Mouse (Mus musculus): Measurements from ENCODE around the gene Prpsap1. TPM values are rescaled to one million over a fixed set of nuclear protein-coding genes. Genes with fewer than 3 reads are reported as not detected.

Gene Prpsap1
- polyA plus RNA-seq, 1 experiment from 2014 or later: 178 TPM

DNA sequence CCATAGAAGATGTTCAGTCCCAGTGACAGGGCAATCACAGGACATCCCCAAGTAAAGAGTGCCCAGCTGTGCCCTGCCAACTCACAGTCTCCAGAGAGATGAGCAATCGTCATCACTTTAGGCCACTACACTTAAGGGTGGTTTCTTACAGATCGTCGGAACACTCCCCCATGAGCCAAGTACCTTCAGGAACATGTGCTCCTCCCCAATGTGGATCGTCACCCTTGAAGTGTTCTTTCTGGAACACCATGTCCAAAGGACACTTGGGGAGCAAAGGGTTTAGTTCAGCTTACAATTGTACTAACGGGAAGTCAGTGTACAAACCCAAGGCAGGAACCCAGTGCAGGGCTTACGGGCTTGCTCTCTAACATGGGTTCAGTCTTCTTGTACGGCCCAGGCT lies 18.2 kb upstream of the Prpsap1 start:
- H3K4me3 ChIP-seq: no peak overlapping the region
- 0 out of 2 replicates have a peak, but pooled peaks cover 8% of the 10 kb centered on the region for H3K4me1 ChIP-seq
- no peaks in the 10 kb centered on the region; the same call in 1 of the 2 replicates for H3K9me3 ChIP-seq (replicated peaks)
- ATAC-seq: no peak
- H3K4me2 ChIP-seq: no peak overlapping the region
- peaks cover 9% of the 10 kb centered on the region; the same call in 1 of the 2 replicates for H3K27me3 ChIP-seq
- no peak overlapping the region for H3K9ac ChIP-seq
- H3K27ac ChIP-seq: no peak overlapping the region
- H3K36me3 ChIP-seq (ENCODE audit: poor library complexity, severe bottlenecking): no peaks in the 10 kb centered on the region
- 95% methylated on average over 7 of the region's 7 CpGs for WGBS

DNA sequence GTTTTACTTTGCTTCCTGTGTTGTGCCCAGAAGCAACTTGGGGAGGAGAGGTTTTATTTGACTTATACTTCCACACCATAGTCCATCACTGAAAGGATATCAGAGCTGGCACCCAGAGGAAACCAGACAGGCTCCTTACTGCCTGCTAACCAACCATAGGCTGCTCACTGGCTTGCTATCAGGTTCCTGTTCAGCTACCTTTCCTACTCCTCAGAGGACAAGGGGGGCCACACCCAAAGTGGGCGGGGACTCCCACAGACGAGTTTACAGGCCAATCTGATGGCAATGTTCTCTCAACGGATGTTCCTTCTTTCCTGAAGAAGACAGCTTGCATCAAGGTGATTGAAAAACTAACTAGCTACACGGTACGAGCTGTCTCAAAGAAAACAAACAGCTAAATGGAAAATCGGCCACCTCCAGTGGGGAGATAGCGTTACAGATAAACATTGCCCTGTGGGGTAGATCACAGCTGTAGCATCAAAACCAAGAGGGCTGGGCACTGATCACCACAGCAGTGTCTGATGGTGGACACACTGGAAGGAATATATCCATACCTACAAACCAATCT lies 17.4 kb upstream of the Prpsap1 start:
- Histone ChIP-seq H3K27ac (no peak overlapping the region; the same call in 1 of the 2 replicates), H3K4me1 (0 out of 2 replicates have a peak, but pooled peaks cover 8% of the 10 kb centered on the region), H3K9me3 (replicated peaks) (no peaks in the 10 kb centered on the region; the same call in 1 of the 2 replicates), H3K4me2 (no peak overlapping the region), H3K4me3 (no peak overlapping the region), H3K27me3 (peaks cover 9% of the 10 kb centered on the region; the same call in 1 of the 2 replicates), H3K36me3 (ENCODE audit: poor library complexity, severe bottlenecking) (no peaks in the 10 kb centered on the region), H3K9ac (no peak overlapping the region)
- WGBS: 75% methylated on average over 7 of the region's 7 CpGs
- ATAC-seq: no peak

DNA sequence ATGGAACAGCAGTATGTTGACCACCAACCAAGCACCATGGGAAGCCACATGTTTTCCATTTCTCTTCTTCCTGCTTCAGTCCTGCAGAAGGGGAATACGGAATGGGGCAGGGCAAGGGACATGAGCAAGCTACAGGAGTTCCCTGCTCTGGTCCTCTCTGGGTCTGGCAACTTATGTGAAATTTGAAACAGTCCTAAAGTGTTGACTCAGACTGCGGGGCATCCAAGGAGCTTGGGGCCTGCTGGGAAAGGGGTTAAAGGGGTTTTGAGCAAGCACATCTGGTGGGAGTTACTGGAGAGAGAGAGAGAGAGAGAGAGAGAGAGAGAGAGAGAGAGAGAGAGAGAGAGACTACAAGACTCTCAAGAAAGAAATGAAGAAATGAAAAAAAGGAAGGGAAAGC lies 14.7 kb upstream of the Prpsap1 start:
- ATAC-seq: no peak
- 74% methylated on average over 2 of the region's 2 CpGs for WGBS
- Histone ChIP-seq H3K4me2 (no peak overlapping the region), H3K4me1 (no peaks in the 10 kb centered on the region), H3K9ac (no peak overlapping the region), H3K36me3 (ENCODE audit: poor library complexity, severe bottlenecking) (no peaks in the 10 kb centered on the region), H3K27me3 (no peaks in the 10 kb centered on the region), H3K4me3 (no peak overlapping the region), H3K9me3 (replicated peaks) (no peaks in the 10 kb centered on the region; the same call in 1 of the 2 replicates), H3K27ac (no peak overlapping the region)

DNA sequence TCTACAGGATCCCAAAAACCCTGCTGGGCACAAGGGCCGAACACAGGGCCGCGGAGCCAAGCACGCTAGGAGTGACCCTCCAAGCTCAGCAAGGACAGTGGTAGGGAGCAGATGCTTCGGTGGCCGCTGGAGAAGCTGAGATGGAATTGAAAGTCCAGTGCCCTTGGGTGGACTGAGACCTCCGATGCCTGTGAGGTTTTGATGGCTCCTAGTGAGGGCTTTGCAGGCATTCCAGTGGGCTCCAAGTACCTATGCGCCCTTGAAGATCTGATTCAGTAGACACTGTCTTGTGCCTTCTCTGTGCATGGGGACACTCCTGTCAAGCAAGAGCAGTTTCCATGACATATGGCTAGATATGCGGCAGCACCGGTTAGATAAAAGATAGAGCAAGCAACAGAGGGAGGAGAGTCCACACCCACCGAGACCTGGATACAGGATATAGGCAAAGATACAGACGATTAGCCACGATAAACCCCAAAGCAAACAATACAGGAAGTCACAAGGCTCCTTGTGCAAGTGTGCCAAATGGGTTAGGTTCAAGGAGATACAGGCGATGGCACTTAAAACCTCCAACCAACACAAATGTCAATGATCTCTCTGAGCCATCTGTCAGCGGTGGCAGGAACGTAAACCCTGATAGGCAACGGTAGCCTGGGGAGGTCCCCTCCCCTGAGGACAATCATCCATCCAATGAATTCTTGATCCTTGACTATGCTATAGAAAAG lies 12.3 kb upstream of the Prpsap1 start:
- H3K27ac ChIP-seq: no peak overlapping the region
- H3K27me3 ChIP-seq: no peaks in the 10 kb centered on the region
- H3K9ac ChIP-seq: no peak overlapping the region
- no peaks in the 10 kb centered on the region; the same call in 1 of the 2 replicates for H3K9me3 ChIP-seq (replicated peaks)
- H3K4me2 ChIP-seq: no peak overlapping the region
- no peak overlapping the region for H3K4me3 ChIP-seq
- no peaks in the 10 kb centered on the region for H3K36me3 ChIP-seq (ENCODE audit: poor library complexity, severe bottlenecking)
- 85% methylated on average over 17 of the region's 17 CpGs for WGBS
- no peaks in the 10 kb centered on the region for H3K4me1 ChIP-seq
- ATAC-seq: no peak

DNA sequence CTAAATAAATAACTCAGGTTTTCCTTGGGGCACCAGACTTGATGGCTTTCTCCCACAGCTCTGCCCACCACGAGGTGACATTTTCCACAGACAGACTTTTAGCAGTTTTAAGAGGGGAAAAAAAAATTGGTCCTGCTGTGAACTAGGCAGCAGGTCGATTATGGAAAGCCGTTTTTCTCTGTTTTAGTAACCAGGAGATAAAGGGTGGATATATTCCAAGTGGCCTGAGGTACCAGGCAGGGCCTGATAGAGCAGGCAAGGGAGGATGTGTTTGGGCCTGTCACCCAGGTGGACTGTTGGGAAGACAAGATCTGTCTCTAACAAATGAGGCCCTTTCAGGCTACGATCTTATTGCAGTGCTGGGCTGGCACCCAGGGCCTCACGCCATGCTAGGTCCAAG lies 11.6 kb upstream of the Prpsap1 start:
- no peak overlapping the region for H3K27ac ChIP-seq
- 71% methylated on average over 5 of the region's 5 CpGs for WGBS

DNA sequence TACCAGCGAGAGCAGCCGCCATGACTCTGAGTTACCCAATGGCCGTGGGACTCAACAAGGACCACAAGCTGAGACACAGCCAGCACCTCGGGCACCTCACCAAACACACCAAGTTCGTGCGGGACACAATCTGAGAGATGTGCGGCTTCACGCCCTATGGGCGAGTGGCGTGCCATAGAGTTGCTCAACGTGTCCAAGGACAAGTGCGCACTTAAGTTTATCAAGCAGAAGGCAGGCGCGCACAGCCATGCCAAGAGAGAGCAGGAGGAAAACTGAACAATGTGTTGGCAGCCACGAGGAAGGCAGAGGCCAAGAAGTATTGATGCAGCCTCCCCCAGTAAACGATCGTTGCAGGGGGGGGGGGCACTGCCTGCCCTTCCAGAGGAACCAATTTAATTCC lies 10.5 kb upstream of the Prpsap1 start:
- WGBS: 88% methylated on average over 17 of the region's 17 CpGs
- Histone ChIP-seq H3K9me3 (replicated peaks) (no peaks in the 10 kb centered on the region), H3K9ac (no peak overlapping the region), H3K4me1 (no peaks in the 10 kb centered on the region), H3K27ac (no peak overlapping the region), H3K4me3 (no peak overlapping the region), H3K36me3 (ENCODE audit: poor library complexity, severe bottlenecking) (no peaks in the 10 kb centered on the region), H3K27me3 (no peaks in the 10 kb centered on the region), H3K4me2 (no peak overlapping the region)
- no peak for ATAC-seq

More for the DNA sequence above, 11.6 kb upstream of the Prpsap1 start:
- H3K9me3 ChIP-seq (replicated peaks): no peaks in the 10 kb centered on the region
- H3K9ac ChIP-seq: no peak overlapping the region
- H3K4me3 ChIP-seq: no peak overlapping the region
- no peak for ATAC-seq
- no peaks in the 10 kb centered on the region for H3K4me1 ChIP-seq
- H3K4me2 ChIP-seq: no peak overlapping the region
- H3K27me3 ChIP-seq: no peaks in the 10 kb centered on the region
- H3K36me3 ChIP-seq (ENCODE audit: poor library complexity, severe bottlenecking): no peaks in the 10 kb centered on the region

DNA sequence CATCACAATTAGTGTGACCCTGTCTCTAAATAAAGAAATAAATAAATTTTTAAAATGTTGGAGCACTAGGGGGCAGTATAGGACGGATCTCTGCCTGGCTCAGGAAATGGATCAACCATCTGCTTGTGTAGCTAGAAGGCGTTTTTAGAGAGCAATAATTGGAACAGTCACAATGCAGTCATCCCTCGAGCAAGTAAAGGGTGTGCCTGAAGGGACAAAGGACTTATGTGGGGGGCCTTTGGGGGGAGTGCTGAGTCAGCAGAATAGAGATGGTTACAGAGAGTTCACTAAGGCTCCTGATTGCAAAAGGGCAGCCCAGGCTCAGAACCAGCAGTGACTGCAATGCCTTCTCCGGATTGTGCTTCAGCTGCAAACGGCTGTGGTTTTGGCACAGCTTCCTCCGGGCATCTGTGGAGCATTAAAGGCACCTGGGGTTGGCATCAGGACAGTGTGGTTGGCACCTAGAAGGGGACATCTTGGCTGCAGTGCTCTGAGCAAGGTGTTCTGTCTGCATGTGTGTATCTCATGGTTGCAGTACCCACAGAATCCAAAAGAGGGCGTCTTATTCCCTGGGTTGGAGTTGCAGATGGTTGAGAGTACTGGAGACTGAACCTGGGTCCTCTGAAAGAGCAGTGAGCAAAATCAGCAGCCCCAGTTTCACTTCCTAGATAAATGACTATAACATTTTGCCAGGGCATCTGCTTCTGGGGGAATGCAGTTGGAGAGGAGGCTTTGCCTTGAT lies 7.2 kb upstream of the Prpsap1 start:
- ATAC-seq: peak; percentile 55
- Histone ChIP-seq H3K27ac (peak overlapping the region; percentile 55), H3K4me3 (no peak overlapping the region), H3K36me3 (ENCODE audit: poor library complexity, severe bottlenecking) (no peaks in the 10 kb centered on the region), H3K4me1 (0 out of 2 replicates have a peak, but pooled peaks cover 3% of the 10 kb centered on the region), H3K27me3 (no peaks in the 10 kb centered on the region), H3K9me3 (replicated peaks) (no peaks in the 10 kb centered on the region), H3K4me2 (no peak overlapping the region), H3K9ac (no peak overlapping the region)
- 23% methylated on average over 7 of the region's 7 CpGs for WGBS

DNA sequence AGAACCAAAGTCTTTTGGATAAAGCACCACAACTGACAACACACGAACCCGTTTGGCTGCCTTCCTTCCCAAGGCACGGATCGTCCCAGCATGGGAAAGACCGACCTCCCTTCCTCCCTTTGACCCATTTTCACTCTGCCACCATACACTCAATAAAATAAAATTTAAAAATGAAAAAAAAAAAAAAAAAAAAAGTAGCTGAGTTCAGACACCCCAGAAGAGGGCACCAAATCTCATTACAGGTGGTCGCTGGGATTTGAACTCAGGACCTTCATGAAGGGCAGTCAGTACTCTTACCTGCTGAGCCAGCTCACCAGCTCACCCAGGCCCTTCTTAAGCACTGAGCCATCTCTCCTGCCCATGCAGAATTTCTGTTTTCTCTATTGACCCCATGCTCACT lies 5.0 kb upstream of the Prpsap1 start:
- H3K4me3 ChIP-seq: no peak overlapping the region
- no peak overlapping the region for H3K9ac ChIP-seq
- WGBS: 49% methylated on average over 6 of the region's 6 CpGs
- no peaks in the 10 kb centered on the region for H3K36me3 ChIP-seq (ENCODE audit: poor library complexity, severe bottlenecking)
- H3K4me2 ChIP-seq: peak overlapping the region; percentile 46; the same call in 1 of the 2 replicates
- no peak overlapping the region for H3K27ac ChIP-seq
- peaks cover 12% of the 10 kb centered on the region; the same call in 1 of the 2 replicates for H3K4me1 ChIP-seq
- ATAC-seq: no peak
- no peaks in the 10 kb centered on the region for H3K27me3 ChIP-seq
- no peaks in the 10 kb centered on the region for H3K9me3 ChIP-seq (replicated peaks)

DNA sequence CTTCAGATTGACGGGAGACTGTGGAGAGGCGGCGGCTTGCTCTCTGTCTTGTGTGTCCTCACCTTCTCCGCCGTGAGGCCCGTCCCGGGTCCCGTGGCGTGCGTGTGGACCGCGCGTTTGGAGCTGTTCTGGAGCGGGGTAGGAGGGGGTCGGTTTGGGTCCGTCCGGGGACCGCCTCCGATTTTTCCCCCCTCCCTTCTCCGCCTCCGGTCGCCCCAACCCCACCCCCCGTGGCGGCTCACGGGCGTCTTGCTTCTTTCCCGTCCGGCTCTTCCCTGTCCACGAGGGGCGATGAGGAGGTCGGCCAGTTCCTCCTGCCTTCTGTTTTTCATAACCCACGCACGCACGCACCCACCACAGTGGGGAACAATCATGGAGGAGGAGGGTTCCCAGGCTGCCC lies 4.6 kb upstream of the Prpsap1 start:
- Histone ChIP-seq H3K36me3 (ENCODE audit: poor library complexity, severe bottlenecking) (no peaks in the 10 kb centered on the region), H3K27ac (no peak overlapping the region), H3K4me3 (peak overlapping the region; percentile 16), H3K9me3 (replicated peaks) (no peaks in the 10 kb centered on the region), H3K4me1 (peaks cover 12% of the 10 kb centered on the region; the same call in 1 of the 2 replicates), H3K9ac (no peak overlapping the region), H3K4me2 (peak overlapping the region; percentile 46), H3K27me3 (no peaks in the 10 kb centered on the region)
- 35% methylated on average over 33 of the region's 34 CpGs for WGBS
- no peak for ATAC-seq

DNA sequence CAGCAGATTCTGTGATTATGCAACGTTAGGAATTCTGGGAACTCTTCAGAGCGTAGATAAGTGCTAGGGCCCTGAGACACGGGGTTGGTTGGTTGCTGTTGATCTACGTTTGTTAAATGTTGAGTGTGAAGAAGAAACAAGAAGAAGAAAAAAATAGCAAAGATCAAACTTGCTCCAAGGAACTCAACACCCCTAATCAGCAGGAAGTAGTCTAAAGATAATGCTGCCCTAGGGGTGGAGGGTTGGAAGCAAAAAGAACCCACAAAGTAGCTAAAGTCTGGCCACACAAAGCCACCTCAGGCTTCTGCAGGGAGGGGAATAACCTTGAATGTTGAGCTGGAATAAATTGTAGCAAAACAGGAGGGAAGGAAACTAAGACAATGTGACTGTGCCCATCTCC lies 3.3 kb upstream of the Prpsap1 start:
- H3K9ac ChIP-seq: no peak overlapping the region
- H3K4me1 ChIP-seq: peaks cover 12% of the 10 kb centered on the region; the same call in 1 of the 2 replicates
- H3K27me3 ChIP-seq: no peaks in the 10 kb centered on the region
- H3K4me3 ChIP-seq: no peak overlapping the region
- ATAC-seq: no peak
- H3K4me2 ChIP-seq: no peak overlapping the region
- WGBS: 90% methylated on average over 4 of the region's 4 CpGs
- no peaks in the 10 kb centered on the region for H3K36me3 ChIP-seq (ENCODE audit: poor library complexity, severe bottlenecking)
- H3K9me3 ChIP-seq (replicated peaks): no peaks in the 10 kb centered on the region
- no peak overlapping the region for H3K27ac ChIP-seq

DNA sequence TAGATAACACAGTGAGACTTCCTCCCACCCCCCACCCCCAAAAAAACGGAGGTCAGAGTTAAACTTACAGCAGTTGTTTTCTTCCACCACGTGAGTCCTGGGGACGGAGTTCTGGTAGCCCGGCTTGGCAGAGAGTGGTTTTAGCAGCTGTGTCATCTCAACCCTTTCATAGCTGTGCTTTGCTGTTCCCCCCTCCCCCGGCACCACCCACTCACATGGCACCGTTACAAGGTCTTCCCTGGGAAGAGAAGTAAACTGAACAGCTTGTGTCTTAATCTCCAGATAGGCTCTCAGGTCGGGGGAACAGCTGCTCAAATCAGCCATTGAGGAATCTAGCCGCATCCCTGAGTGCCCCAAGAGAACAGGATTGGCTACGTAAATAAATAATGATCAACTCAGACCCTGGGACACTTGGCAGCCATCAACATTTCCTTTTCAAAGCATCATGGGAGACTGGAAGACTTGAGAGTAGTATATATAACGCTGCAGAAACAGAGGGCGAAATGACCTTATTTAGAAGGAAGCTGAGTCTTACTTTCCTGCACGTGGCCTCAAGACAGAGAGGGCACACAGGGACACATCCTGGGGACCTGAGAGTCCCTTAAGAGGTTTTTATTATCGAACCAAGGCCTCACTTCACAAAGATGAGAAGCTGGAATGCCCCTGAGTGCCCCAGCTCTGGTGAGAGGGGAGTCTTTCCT lies 622 bp upstream of the Prpsap1 start:
- ATAC-seq: no peak
- H3K9me3 ChIP-seq (replicated peaks): no peaks in the 10 kb centered on the region
- H3K4me3 ChIP-seq: no peak overlapping the region
- peaks cover 17% of the 10 kb centered on the region; the same call in 1 of the 2 replicates for H3K4me1 ChIP-seq
- H3K4me2 ChIP-seq: no peak overlapping the region
- peak overlapping the region; percentile 21; the same call in 1 of the 2 replicates for H3K9ac ChIP-seq
- WGBS: 64% methylated on average over 13 of the region's 13 CpGs
- H3K27ac ChIP-seq: peak overlapping the region; percentile 51; the same call in 1 of the 2 replicates
- H3K36me3 ChIP-seq (ENCODE audit: poor library complexity, severe bottlenecking): no peaks in the 10 kb centered on the region
- H3K27me3 ChIP-seq: no peaks in the 10 kb centered on the region
